Mouse (Mus musculus): ENCODE results near the gene Cblb.

The Cblb gene

GRCm38 (mm10) chr16:52071290-52071689 lies 40.3 kb downstream of the Cblb start:
- no peak for DNase-seq (ENCODE audit: low read depth, low spot score)

DNA sequence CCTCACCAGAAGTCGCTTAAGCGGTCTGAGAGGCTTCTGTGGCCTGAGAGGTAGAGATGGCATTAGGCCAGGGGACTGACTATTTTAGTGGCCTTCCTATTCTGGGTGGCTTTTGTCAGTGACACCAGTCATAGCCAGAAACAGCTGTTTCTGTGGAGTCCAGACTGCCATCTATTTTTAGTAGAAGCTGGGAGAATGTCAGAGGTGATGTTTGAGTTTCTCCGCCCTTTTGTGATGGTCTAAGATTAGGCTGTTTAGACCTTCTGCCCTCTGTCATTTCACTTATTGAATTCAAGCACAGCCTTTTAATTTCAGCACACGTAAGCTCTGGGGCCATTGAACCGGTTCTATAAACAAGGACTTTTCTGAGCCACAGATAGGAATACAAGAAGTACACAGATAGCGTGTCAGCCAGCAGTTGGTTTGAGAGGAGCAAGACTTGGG lies 40.8 kb downstream of the Cblb start:
- no peak for DNase-seq (ENCODE audit: low read depth, low spot score)

- DNase-seq (ENCODE audit: low read depth, low spot score): no peak
These were observed 45.6 kb downstream of the Cblb start for GRCm38 (mm10) chr16:52076652-52077051.

- no peak for DNase-seq (ENCODE audit: low read depth, low spot score)
These were observed 46.9 kb downstream of the Cblb start for GRCm38 (mm10) chr16:52077901-52078300.

DNA sequence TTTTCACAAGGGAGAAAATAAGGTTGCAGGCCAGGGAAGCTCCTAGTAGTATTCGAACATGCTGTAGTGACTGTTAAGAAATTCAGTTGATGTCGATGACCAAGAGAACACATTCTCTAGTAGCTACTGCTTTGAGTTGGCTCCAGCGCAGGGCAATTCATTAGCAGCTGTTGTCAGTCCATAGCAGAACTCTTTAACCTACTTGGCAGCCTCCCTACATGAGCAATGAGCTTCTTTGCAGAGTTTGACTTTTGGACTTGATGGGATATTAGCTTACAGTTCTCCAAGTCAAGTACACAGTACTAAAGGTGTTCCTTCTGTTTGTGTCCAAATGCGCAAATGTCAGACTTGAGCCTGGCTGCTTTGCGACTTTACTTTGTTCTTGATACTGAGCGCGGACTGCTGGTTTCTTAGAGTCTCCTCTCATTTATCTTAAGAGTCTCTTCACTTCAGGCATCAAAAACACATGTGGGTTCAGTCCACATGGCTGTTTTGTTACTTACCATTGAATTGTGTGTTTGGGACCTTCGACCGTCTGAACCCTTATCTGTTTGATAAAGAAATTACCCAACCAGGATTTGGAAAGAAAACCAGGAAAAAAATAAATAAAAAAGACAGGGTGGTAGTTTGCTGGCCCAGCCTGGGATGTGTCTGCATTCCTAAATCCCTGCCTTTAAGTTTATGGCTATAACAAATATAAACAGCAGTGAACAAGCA lies 47.9 kb downstream of the Cblb start:
- DNase-seq (ENCODE audit: low read depth, low spot score): no peak

GRCm38 (mm10) chr16:52079475-52079823 lies 48.4 kb downstream of the Cblb start:
- no peak for DNase-seq (ENCODE audit: low read depth, low spot score)

GRCm38 (mm10) chr16:52080619-52081395 lies 49.8 kb downstream of the Cblb start:
- DNase-seq (ENCODE audit: low read depth, low spot score): peak; percentile 60

DNA sequence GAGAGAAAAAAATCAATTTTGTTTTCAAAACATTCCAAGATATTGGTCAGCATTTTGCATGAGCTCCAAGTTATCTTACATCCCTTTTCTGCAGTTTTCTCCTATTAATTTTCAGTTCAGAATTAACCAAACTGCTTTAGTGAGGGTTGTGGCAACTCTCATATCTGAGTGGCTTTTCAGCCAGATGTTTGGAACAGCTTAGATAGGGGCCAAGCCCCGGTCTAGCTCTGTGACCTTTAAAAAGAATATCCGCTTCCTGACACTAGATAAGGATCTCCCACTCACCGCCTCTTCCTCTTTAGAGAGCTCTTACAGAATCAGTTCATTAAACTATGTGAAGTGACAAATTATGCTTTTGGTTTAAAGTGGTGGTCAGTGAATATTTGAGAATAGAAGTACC lies 50.7 kb downstream of the Cblb start:
- DNase-seq (ENCODE audit: low read depth, low spot score): peak; percentile 79

DNA sequence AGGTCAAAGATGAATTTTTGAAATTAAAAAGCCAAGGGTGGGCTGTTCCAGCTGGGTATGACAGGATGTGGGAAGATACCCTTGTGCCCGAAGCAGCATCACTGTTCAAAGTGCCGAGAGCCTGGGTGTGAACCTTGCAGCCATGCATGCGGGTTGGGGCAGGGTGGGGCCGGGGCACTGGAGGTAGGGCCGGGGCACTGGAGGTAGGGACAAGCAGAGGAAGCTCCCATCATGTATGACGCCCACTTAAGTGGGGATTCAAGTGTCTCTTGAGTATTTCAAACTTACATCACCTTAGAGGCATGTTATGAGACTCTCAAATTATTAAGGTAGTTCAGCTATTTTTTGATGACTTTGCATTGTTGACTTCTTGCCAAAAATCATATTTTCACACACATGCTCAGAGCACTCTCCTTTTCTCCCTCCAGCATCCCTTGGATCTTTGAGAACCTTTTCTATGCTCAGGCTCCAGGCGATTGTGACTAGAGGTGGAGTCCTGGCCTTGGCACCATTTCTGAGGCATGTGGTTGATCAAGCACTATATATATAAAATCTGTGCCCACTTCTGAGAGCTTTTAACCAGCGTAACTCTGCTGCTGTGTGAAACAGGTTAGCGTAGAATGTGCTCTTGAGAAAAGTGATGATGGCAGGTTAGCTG lies 55.9 kb downstream of the Cblb start:
- peak; percentile 48 for DNase-seq (ENCODE audit: low read depth, low spot score)

- DNase-seq (ENCODE audit: low read depth, low spot score): no peak
These were observed 58.3 kb downstream of the Cblb start for GRCm38 (mm10) chr16:52089354-52089753.

DNA sequence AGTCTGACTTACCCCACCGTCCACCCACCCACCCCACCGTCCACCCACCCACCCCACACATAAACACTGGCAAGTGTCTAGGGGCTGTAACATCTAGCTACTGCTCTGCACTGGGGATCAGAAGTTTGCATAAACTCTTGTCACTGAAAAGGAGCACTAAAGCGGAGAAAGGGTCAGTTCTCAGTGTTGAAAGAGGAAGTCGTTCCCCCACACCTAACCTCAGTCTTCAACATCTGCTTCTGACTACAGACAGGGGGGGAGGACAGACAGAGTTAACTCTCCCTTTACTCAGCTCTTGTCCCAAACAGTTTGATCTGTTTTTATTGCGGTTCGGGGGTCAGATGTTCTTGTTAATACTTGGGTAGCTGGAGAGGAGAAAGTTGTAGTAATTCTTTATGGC lies 59.9 kb downstream of the Cblb start:
- peak; percentile 52 for DNase-seq (ENCODE audit: low read depth, low spot score)

DNA sequence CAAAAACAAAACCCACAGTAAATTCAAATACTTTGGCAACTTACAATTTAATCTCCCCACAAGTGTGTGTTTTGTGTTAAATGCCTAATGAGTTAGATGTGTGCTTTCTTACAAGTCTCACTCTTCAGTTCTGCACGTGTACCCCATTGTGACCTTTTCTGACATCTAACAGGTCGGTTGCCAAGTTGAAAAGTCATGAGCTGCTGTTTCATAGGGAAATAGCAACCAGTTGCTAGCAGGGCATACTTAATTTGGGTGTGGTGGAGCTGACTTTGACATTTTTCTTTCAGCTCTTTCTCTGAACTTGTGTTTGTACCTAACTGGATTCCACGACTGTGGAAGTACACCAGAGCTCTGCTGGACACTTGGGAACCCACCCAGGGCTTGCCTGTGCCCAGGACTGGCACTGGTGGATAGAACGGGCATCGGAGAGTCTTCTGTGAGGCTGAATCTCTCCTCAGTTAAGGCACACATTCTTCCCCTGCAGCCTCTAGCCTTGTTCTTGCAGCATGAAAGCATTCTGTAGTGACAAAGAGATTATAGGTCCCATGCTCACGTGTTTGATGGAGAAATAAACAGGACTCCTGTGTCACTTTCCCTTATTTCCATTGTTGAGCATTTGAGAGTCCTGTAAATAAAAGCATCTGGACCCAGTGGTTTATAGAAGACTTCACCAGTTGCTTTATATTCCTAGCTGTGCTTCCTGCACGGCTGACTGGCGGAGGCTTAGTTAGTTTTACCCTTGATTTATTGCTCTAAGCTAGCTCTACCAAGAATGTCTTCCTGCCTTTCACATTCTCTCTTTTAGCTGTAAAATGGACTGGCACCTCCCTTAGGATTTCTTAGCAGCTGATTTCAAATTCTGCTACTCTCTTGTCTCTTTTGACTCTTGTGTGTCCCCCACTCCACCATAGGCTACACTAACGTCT lies 62.6 kb downstream of the Cblb start:
- DNase-seq (ENCODE audit: low read depth, low spot score): peak; percentile 45

- DNase-seq (ENCODE audit: low read depth, low spot score): peak; percentile 76
These were observed 63.9 kb downstream of the Cblb start for GRCm38 (mm10) chr16:52094735-52095459.

GRCm38 (mm10) chr16:52095643-52096042 lies 64.6 kb downstream of the Cblb start:
- peak; percentile 33 for DNase-seq (ENCODE audit: low read depth, low spot score)

DNA sequence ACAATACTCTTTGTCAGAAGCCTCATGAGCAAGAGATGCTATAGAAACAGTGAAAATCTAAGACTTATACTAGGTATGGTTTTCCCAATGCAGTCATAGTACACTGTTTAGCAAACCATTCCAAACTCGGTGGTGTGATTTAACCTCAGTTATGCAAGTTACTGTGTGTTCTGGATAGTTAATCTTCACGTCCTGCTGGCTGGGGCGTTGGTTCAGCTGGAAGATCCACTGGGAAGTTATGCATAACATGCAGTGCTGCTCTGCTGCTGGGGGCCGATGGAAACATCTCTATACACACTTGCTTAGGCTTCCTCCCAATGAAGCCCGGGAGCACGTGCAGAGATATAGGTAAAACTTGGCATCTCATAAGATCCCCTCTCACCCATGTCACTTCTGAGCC lies 69.4 kb downstream of the Cblb start:
- DNase-seq (ENCODE audit: low read depth, low spot score): no peak

DNA sequence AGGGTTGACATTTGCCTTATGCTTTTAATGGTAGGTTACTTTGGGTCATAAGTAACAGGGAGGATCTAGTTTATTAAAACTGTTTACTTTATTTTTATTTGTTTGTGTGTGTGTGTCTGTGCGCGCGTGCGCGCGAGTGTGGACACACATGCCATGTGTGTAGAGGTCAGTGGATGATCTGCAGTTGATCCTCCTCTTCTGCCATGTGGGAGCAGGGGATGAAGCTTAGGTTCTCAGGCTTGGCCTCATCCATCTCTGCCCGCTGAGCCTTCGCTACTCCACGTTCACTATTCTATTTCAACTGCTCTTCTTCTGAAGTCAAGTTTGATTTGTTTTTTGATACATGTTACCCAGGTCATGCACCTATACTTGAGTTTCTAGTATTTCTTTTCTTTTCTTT lies 73.6 kb downstream of the Cblb start:
- DNase-seq (ENCODE audit: low read depth, low spot score): no peak

- peak; percentile 45 for DNase-seq (ENCODE audit: low read depth, low spot score)
These were observed 76.8 kb downstream of the Cblb start for GRCm38 (mm10) chr16:52107836-52108235.

DNA sequence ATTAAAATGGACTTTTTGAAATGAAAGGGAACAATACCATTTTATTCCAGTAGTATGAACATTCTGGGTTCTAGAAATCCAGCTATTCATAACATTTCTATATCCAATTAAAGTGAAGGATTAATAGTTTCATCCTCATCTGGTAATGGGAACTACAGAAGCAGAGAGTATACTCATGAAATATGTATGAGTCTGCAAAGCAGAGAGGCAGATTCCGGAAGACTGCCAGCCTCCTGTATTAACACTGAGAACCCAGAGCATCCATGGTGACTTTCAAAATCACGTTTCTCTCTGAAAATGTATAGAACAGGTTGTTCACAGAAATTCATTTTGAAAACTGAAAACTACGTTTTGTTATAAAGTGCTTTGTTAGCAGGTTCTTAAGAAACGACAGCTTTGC lies 83.4 kb downstream of the Cblb start:
- no peak for DNase-seq (ENCODE audit: low read depth, low spot score)

GRCm38 (mm10) chr16:52119003-52119402 lies 88.0 kb downstream of the Cblb start:
- DNase-seq (ENCODE audit: low read depth, low spot score): no peak

DNA sequence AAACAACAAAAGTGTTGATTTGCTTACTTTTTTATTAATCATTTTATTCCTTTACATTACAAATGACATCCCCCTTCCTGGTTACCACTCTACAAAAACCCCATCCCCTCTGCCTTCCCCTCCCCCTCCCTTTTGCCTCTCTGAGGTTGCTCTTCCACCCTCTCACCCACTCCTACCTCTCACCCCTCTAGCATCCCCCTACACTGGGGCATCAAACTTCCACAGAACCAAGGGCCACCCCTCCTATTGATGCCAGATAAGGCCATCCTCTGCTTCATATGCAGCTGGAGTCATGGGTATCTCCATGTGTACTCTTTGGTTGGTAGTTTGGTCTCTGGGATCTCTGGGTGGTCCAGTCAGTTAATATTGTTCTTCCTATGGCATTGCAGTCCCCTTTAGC lies 93.9 kb downstream of the Cblb start:
- no peak for DNase-seq (ENCODE audit: low read depth, low spot score)

DNA sequence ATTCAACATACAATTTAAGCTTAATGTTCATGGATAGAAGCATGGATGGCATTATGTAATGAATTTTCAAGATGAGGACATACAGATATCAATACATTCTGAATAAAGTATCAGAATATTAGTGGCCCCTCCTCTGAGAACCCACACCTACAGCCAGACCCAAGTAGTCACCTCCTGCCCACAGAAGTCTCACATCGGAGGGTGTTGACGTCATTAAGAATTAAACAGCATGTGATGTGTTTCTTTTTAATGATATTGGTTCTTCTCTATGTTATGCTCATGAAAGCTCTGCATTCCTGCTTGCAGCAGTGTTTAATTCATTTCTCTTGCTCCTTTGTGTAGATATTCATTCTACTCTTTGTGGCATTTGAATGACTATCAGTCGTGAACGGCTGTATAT lies 94.9 kb downstream of the Cblb start:
- no peak for DNase-seq (ENCODE audit: low read depth, low spot score)

Data from CD4-positive, CD25-positive, alpha-beta regulatory T cell, adult 2 months (primary cell).